In genomic region chr11:106962310-106962709, GRCm38 (mm10) we compare ENCODE assay signal across 13 mouse cellular contexts. TPM values are rescaled to one million over a fixed set of nuclear protein-coding genes. Genes with fewer than 3 reads are reported as not detected.
DNase-seq lines count a peak whose midpoint lies in the region; ATAC-seq lines count a peak whose summit lies in the region.
"Had no signal": no experiment of that assay in that cellular context is flagged by ENCODE, and none has a peak within 500 bp of the region (broad histone marks: within the 10 kb centered on the region; RNA-seq: fewer than 3 reads in every experiment).

No protein-coding gene starts in this region.

- peak overlapping the region; percentile 6 for H3K27ac ChIP-seq in heart, embryonic 16.5 days (ENCODE audit: low read length)
- no peak overlapping the region for H3K27ac ChIP-seq in heart, embryonic 11.5 days (ENCODE audit: low read depth, low read length)
- H3K27ac ChIP-seq in neural tube, embryonic 13.5 days (replicated peaks), result 0 out of 2 replicates have a peak overlapping the region, but pooled peaks have one; percentile 13
- no peak overlapping the region for H3K27ac ChIP-seq in neural tube, embryonic 15.5 days (replicated peaks)
- peak overlapping the region; percentile 23; the same call in 1 of the 2 replicates for H3K27ac ChIP-seq in liver, embryonic 16.5 days (ENCODE audit: low read length)
- H3K27ac ChIP-seq: embryonic facial prominence, embryonic 12.5 days; forebrain, embryonic 10.5 days; heart, adult 2 months; midbrain, embryonic 10.5 days had no signal

- H3K36me3 ChIP-seq in heart, embryonic 16.5 days (ENCODE audit: control insufficient read depth, insufficient read depth), result no peaks in the 10 kb centered on the region
- H3K36me3 ChIP-seq in heart, embryonic 11.5 days (ENCODE audit: control insufficient read depth, insufficient read depth, low read length), result no peaks in the 10 kb centered on the region
- H3K36me3 ChIP-seq in neural tube, embryonic 13.5 days, result no peaks in the 10 kb centered on the region
- H3K36me3 ChIP-seq in neural tube, embryonic 15.5 days, result no peaks in the 10 kb centered on the region
- H3K36me3 ChIP-seq in liver, embryonic 16.5 days (ENCODE audit: control insufficient read depth, insufficient read depth), result no peaks in the 10 kb centered on the region
- H3K36me3 ChIP-seq: embryonic facial prominence, embryonic 12.5 days; forebrain, embryonic 10.5 days; midbrain, embryonic 10.5 days had no signal

- H3K4me3 ChIP-seq in heart, embryonic 16.5 days (ENCODE audit: low read length), result no peak overlapping the region
- H3K4me3 ChIP-seq in heart, embryonic 11.5 days (ENCODE audit: low read depth, low read length), result no peak overlapping the region
- no peak overlapping the region for H3K4me3 ChIP-seq in neural tube, embryonic 13.5 days
- H3K4me3 ChIP-seq in neural tube, embryonic 15.5 days (replicated peaks), result no peak overlapping the region
- no peak overlapping the region for H3K4me3 ChIP-seq in liver, embryonic 16.5 days (ENCODE audit: low read depth, low read length)
- H3K4me3 ChIP-seq: embryonic facial prominence, embryonic 12.5 days; forebrain, embryonic 10.5 days; heart, adult 2 months; midbrain, embryonic 10.5 days had no signal

- WGBS in heart, embryonic 16.5 days, result 79% methylated on average over 9 of the region's 9 CpGs
- WGBS in heart, embryonic 11.5 days (ENCODE audit: insufficient replicate concordance), result 81% methylated on average over 9 of the region's 9 CpGs
- WGBS in neural tube, embryonic 13.5 days, result 90% methylated on average over 9 of the region's 9 CpGs
- WGBS in neural tube, embryonic 15.5 days, result 87% methylated on average over 9 of the region's 9 CpGs
- WGBS in liver, embryonic 16.5 days (ENCODE audit: insufficient replicate concordance), result 69% methylated on average over 9 of the region's 9 CpGs

- peaks cover 25% of the 10 kb centered on the region for H3K4me1 ChIP-seq in heart, embryonic 16.5 days (ENCODE audit: control insufficient read depth, insufficient read depth, low read length)
- no peaks in the 10 kb centered on the region for H3K4me1 ChIP-seq in heart, embryonic 11.5 days (ENCODE audit: control insufficient read depth, insufficient read depth, low read length)
- H3K4me1 ChIP-seq in neural tube, embryonic 13.5 days (replicated peaks), result no peaks in the 10 kb centered on the region
- H3K4me1 ChIP-seq in neural tube, embryonic 15.5 days, result no peaks in the 10 kb centered on the region
- H3K4me1 ChIP-seq in liver, embryonic 16.5 days (ENCODE audit: control insufficient read depth, low read depth, low read length), result peaks cover 9% of the 10 kb centered on the region

- peak; percentile 43 for DNase-seq in MN1 (ENCODE audit: low spot score)
- no peak for DNase-seq in urinary bladder, adult 2 months (ENCODE audit: low spot score)
- DNase-seq in frontal cortex, adult 2 months (ENCODE audit: extremely low spot score in 1 of 2, low spot score in 1 of 2), result no peak
- DNase-seq: cerebellum, postnatal 36 days had no signal

- ATAC-seq in heart, embryonic 16.5 days (replicated peaks; ENCODE audit: extremely low read depth, insufficient read depth, low FRiP score), result no peak
- no peak for ATAC-seq in heart, embryonic 11.5 days (replicated peaks; ENCODE audit: insufficient number of reproducible peaks, low FRiP score, low TSS enrichment)
- ATAC-seq in neural tube, embryonic 13.5 days (ENCODE audit: low read depth), result no peak
- ATAC-seq in neural tube, embryonic 15.5 days (ENCODE audit: low FRiP score), result no peak
- no peak for ATAC-seq in liver, embryonic 16.5 days (ENCODE audit: low read depth)

- H3K27me3 ChIP-seq in heart, embryonic 16.5 days (ENCODE audit: control insufficient read depth, insufficient read depth, low read length), result no peaks in the 10 kb centered on the region
- no peaks in the 10 kb centered on the region for H3K27me3 ChIP-seq in heart, embryonic 11.5 days (ENCODE audit: control insufficient read depth, insufficient read depth, low read length)
- H3K27me3 ChIP-seq in neural tube, embryonic 13.5 days, result no peaks in the 10 kb centered on the region
- H3K27me3 ChIP-seq in neural tube, embryonic 15.5 days (replicated peaks), result no peaks in the 10 kb centered on the region
- H3K27me3 ChIP-seq in liver, embryonic 16.5 days (ENCODE audit: control insufficient read depth, insufficient read depth, low read depth, low read length), result no peaks in the 10 kb centered on the region
- H3K27me3 ChIP-seq: embryonic facial prominence, embryonic 12.5 days had no signal

- H3K9me3 ChIP-seq in heart, embryonic 16.5 days (replicated peaks; ENCODE audit: control insufficient read depth, low read length), result peaks cover 5% of the 10 kb centered on the region; the same call in 1 of the 2 replicates
- H3K9me3 ChIP-seq in heart, embryonic 11.5 days (replicated peaks; ENCODE audit: control insufficient read depth, low read length), result no peaks in the 10 kb centered on the region; the same call in 1 of the 2 replicates
- 0 out of 2 replicates have a peak, but pooled peaks cover 4% of the 10 kb centered on the region for H3K9me3 ChIP-seq in neural tube, embryonic 13.5 days
- no peaks in the 10 kb centered on the region for H3K9me3 ChIP-seq in neural tube, embryonic 15.5 days (replicated peaks)
- H3K9me3 ChIP-seq in liver, embryonic 16.5 days (replicated peaks; ENCODE audit: control insufficient read depth, low read length), result no peaks in the 10 kb centered on the region
- H3K9me3 ChIP-seq: embryonic facial prominence, embryonic 12.5 days; midbrain, embryonic 10.5 days had no signal

- no peak overlapping the region for H3K9ac ChIP-seq in heart, embryonic 16.5 days (ENCODE audit: low read length)
- no peak overlapping the region for H3K9ac ChIP-seq in heart, embryonic 11.5 days (ENCODE audit: low read depth, low read length)
- H3K9ac ChIP-seq in neural tube, embryonic 13.5 days, result no peak overlapping the region
- H3K9ac ChIP-seq in neural tube, embryonic 15.5 days (replicated peaks), result no peak overlapping the region
- no peak overlapping the region for H3K9ac ChIP-seq in liver, embryonic 16.5 days (ENCODE audit: low read depth, low read length)
- H3K9ac ChIP-seq: embryonic facial prominence, embryonic 12.5 days had no signal

- peak overlapping the region; percentile 27 for H3K4me2 ChIP-seq in heart, embryonic 16.5 days (ENCODE audit: low read depth, low read length)
- no peak overlapping the region for H3K4me2 ChIP-seq in heart, embryonic 11.5 days
- H3K4me2 ChIP-seq in neural tube, embryonic 13.5 days, result no peak overlapping the region
- H3K4me2 ChIP-seq in neural tube, embryonic 15.5 days, result no peak overlapping the region
- no peak overlapping the region for H3K4me2 ChIP-seq in liver, embryonic 16.5 days (ENCODE audit: low read depth, low read length)
- H3K4me2 ChIP-seq: embryonic facial prominence, embryonic 12.5 days had no signal

RNA-seq across cellular contexts. Expression of gene Kpna2, which starts 37.0 kb away (rescaled TPM):
- 235 and 294 TPM in 2 replicates for polyA plus RNA-seq in heart, embryonic 16.5 days (2015; fragmentation: Nextera tagmentation; extraction: Ambion mirVana)
- 342 and 382 TPM in 2 replicates for polyA plus RNA-seq in heart, embryonic 11.5 days (2014; fragmentation: Nextera tagmentation; extraction: Ambion mirVana)
- 165 and 181 TPM in 2 replicates for polyA plus RNA-seq in neural tube, embryonic 13.5 days (2015; fragmentation: Nextera tagmentation; extraction: Ambion mirVana)
- polyA plus RNA-seq in neural tube, embryonic 15.5 days (2015; fragmentation: Nextera tagmentation; extraction: Ambion mirVana), result 120 and 190 TPM in 2 replicates
- polyA plus RNA-seq in liver, embryonic 16.5 days (2015; fragmentation: Nextera tagmentation; extraction: Ambion mirVana), result 216 and 237 TPM in 2 replicates
- polyA plus RNA-seq in urinary bladder, adult 2 months (2012; rRNA removed), result 30.8 and 37.6 TPM in 2 replicates
- polyA plus RNA-seq in frontal cortex, adult 2 months (2012; rRNA removed), result 29.8 and 30.9 TPM in 2 replicates

RNA-seq across cellular contexts. Expression of gene Smurf2, which starts 41.8 kb away (rescaled TPM):
- 10.2 and 10.7 TPM in 2 replicates for polyA plus RNA-seq in heart, embryonic 16.5 days (2015; fragmentation: Nextera tagmentation; extraction: Ambion mirVana)
- polyA plus RNA-seq in heart, embryonic 11.5 days (2014; fragmentation: Nextera tagmentation; extraction: Ambion mirVana), result 13.3 and 14.3 TPM in 2 replicates
- 14.1 and 15.1 TPM in 2 replicates for polyA plus RNA-seq in neural tube, embryonic 13.5 days (2015; fragmentation: Nextera tagmentation; extraction: Ambion mirVana)
- polyA plus RNA-seq in neural tube, embryonic 15.5 days (2015; fragmentation: Nextera tagmentation; extraction: Ambion mirVana), result 11.4 and 12.1 TPM in 2 replicates
- 3.3 and 3.4 TPM in 2 replicates for polyA plus RNA-seq in liver, embryonic 16.5 days (2015; fragmentation: Nextera tagmentation; extraction: Ambion mirVana)
- 16.0 and 21.6 TPM in 2 replicates for polyA plus RNA-seq in urinary bladder, adult 2 months (2012; rRNA removed)
- polyA plus RNA-seq in frontal cortex, adult 2 months (2012; rRNA removed), result 17.0 TPM in 2 replicates

Comparison
In these comparisons a context has a peak if more than half of its experiments do, and no peak if none do; other contexts are left out.
1. H3K27ac ChIP-seq: peak in heart, embryonic 16.5 days (single experiment), neural tube, embryonic 13.5 days (single experiment) and liver, embryonic 16.5 days (single experiment); none in heart, embryonic 11.5 days (single experiment) and neural tube, embryonic 15.5 days (single experiment).